24 mouse cellular contexts compared by ENCODE assay signal in genomic region chr7:50338757-50339156, GRCm38 (mm10).
A peak's percentile ranks its signal among the peaks of the same experiment; 100 is the strongest.
DNase-seq lines count a peak whose midpoint lies in the region; ATAC-seq lines count a peak whose summit lies in the region.
"Had no signal": no experiment of that assay in that cellular context is flagged by ENCODE, and none has a peak within 500 bp of the region (broad histone marks: within the 10 kb centered on the region; RNA-seq: fewer than 3 reads in every experiment).

No protein-coding gene starts in this region.

- H3K27ac ChIP-seq in embryonic facial prominence, embryonic 14.5 days (replicated peaks; ENCODE audit: low read depth, low read length): no peak overlapping the region
- no peak overlapping the region for H3K27ac ChIP-seq in embryonic facial prominence, embryonic 10.5 days (replicated peaks)
- H3K27ac ChIP-seq: embryonic facial prominence, embryonic 12.5 days; embryonic facial prominence, embryonic 15.5 days; forebrain, embryonic 13.5 days; forebrain, embryonic 15.5 days had no signal

- no peaks in the 10 kb centered on the region for H3K36me3 ChIP-seq in embryonic facial prominence, embryonic 14.5 days (ENCODE audit: control insufficient read depth, insufficient read depth, low read length)
- no peaks in the 10 kb centered on the region for H3K36me3 ChIP-seq in embryonic facial prominence, embryonic 10.5 days (replicated peaks)
- H3K36me3 ChIP-seq: embryonic facial prominence, embryonic 12.5 days; embryonic facial prominence, embryonic 15.5 days; forebrain, embryonic 15.5 days; G1E had no signal

- WGBS in embryonic facial prominence, embryonic 14.5 days: 60% methylated on average over 5 of the region's 5 CpGs
- WGBS in embryonic facial prominence, embryonic 10.5 days: 79% methylated on average over 5 of the region's 5 CpGs

- H3K4me3 ChIP-seq in embryonic facial prominence, embryonic 14.5 days (ENCODE audit: low read depth, low read length): no peak overlapping the region
- H3K4me3 ChIP-seq in embryonic facial prominence, embryonic 10.5 days: no peak overlapping the region
- H3K4me3 ChIP-seq: embryonic facial prominence, embryonic 12.5 days; embryonic facial prominence, embryonic 15.5 days; erythroblast, embryonic 14.5 days; forebrain, embryonic 13.5 days; forebrain, embryonic 15.5 days had no signal

- no peak overlapping the region for H3K4me2 ChIP-seq in embryonic facial prominence, embryonic 14.5 days (ENCODE audit: low read depth, low read length)
- H3K4me2 ChIP-seq: embryonic facial prominence, embryonic 12.5 days; embryonic facial prominence, embryonic 15.5 days; forebrain, embryonic 13.5 days; forebrain, embryonic 15.5 days had no signal

- H3K4me1 ChIP-seq in embryonic facial prominence, embryonic 14.5 days (ENCODE audit: control insufficient read depth, insufficient read depth, low read length): no peaks in the 10 kb centered on the region
- no peaks in the 10 kb centered on the region for H3K4me1 ChIP-seq in embryonic facial prominence, embryonic 10.5 days
- H3K4me1 ChIP-seq: embryonic facial prominence, embryonic 12.5 days; embryonic facial prominence, embryonic 15.5 days; forebrain, embryonic 13.5 days; forebrain, embryonic 15.5 days had no signal

- peak; percentile 16 for DNase-seq in embryonic facial prominence, embryonic 14.5 days (ENCODE audit: low spot score)
- DNase-seq in embryonic facial prominence, embryonic 10.5 days (ENCODE audit: low spot score): no peak
- DNase-seq in Muller cell, postnatal 12 days (ENCODE audit: inconsistent ontology term): peak; percentile 31
- peak; percentile 51 for DNase-seq in gonadal fat pad, adult 2 months (ENCODE audit: low read depth)
- no peak for DNase-seq in thymus, postnatal 0 days (ENCODE audit: low spot score)
- DNase-seq: adrenal gland, adult 2 months; adrenal gland, postnatal 10 days; adrenal gland, postnatal 25 days; B cell, adult 2 months; cerebellum, adult 11 months; cerebellum, adult 18-20 months; cerebellum, adult 8-10 months; cerebellum, adult 9-11 months; cerebellum, postnatal 36 days; embryo, embryonic 11 days; forebrain, postnatal 0 days had no signal

- H3K27me3 ChIP-seq in embryonic facial prominence, embryonic 14.5 days (replicated peaks; ENCODE audit: control insufficient read depth, insufficient read depth, low read length): no peaks in the 10 kb centered on the region
- H3K27me3 ChIP-seq in embryonic facial prominence, embryonic 10.5 days (replicated peaks; ENCODE audit: low read depth, poor library complexity, severe bottlenecking): no peaks in the 10 kb centered on the region
- H3K27me3 ChIP-seq: CH12.LX; embryonic facial prominence, embryonic 12.5 days; embryonic facial prominence, embryonic 15.5 days; forebrain, embryonic 13.5 days; forebrain, embryonic 15.5 days had no signal

- ATAC-seq in embryonic facial prominence, embryonic 14.5 days (ENCODE audit: low read depth): no peak
- ATAC-seq: CD4-positive, CD25-positive, alpha-beta regulatory T cell, adult 4 months; forebrain, embryonic 13.5 days; forebrain, embryonic 15.5 days; forebrain, postnatal 0 days had no signal

- no peak overlapping the region for H3K9ac ChIP-seq in embryonic facial prominence, embryonic 14.5 days (ENCODE audit: low read depth, low read length)
- H3K9ac ChIP-seq: embryonic facial prominence, embryonic 12.5 days; embryonic facial prominence, embryonic 15.5 days; forebrain, embryonic 13.5 days; forebrain, embryonic 15.5 days; forebrain, postnatal 0 days had no signal

- no peaks in the 10 kb centered on the region for H3K9me3 ChIP-seq in embryonic facial prominence, embryonic 14.5 days (ENCODE audit: control insufficient read depth, low read length)
- no peaks in the 10 kb centered on the region for H3K9me3 ChIP-seq in embryonic facial prominence, embryonic 10.5 days
- H3K9me3 ChIP-seq: embryonic facial prominence, embryonic 12.5 days; embryonic facial prominence, embryonic 15.5 days; forebrain, embryonic 13.5 days; forebrain, embryonic 15.5 days had no signal

Comparison
In these comparisons a context has a peak if more than half of its experiments do, and no peak if none do; other contexts are left out.
1. DNase-seq: peak in embryonic facial prominence, embryonic 14.5 days (single experiment), Muller cell, postnatal 12 days (single experiment) and gonadal fat pad, adult 2 months (single experiment); none in embryonic facial prominence, embryonic 10.5 days (single experiment) and thymus, postnatal 0 days (single experiment).